Mouse (Mus musculus) embryonic stem cell, embryonic (primary cell): ENCODE results near the gene Gm20547.
"Not testable (repeated sequence)": the region's sequence is repeated elsewhere in the genome, so short reads cannot be mapped to it uniquely, and the experiment has no call there.

Experiments used
- CTCF ChIA-PET, 4 experiments: fragments of 300-600 bp in 2 of 4; fragments of 350-600 bp in 2 of 4; sonication (Branson Sonifier 250); formaldehyde crosslinking; loops; one replicate each; lab custom pipeline; 2022; ENCODE audit warnings: inconsistent platforms in 2 of 4; lab: Charles Lee
- POLR2A ChIA-PET, 4 experiments: fragments of 300-600 bp in 2 of 4; fragments of 350-600 bp in 2 of 4; sonication (Branson Sonifier 250); formaldehyde crosslinking; loops; one replicate each; lab custom pipeline; 2022; ENCODE audit warnings: antibody characterized with exemption in 4 of 4, inconsistent platforms in 1 of 4; lab: Charles Lee

Gm20547 gene

DNA sequence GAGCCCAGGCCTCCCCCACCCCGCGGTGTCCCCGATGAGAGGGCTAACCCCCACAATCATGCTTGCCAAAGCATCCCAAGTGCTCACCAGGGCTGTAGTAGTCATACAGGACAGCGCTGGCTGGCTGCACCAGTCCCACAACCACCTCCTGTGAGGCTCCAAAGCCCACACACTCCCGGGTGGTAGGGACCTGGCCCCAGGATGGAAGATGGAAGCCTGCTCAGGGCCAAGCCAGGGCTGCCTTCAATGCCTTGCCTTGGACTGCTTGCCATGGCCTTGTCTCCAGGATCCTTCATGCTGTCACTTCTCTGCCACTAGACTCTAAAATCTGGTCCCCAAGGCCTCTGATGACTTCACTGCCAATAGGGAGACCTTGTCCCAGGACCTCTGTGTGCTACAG, 71.4 kb downstream of the Gm20547 start:
- CTCF ChIA-PET, POLR2A ChIA-PET: not testable (repeated sequence)

DNA sequence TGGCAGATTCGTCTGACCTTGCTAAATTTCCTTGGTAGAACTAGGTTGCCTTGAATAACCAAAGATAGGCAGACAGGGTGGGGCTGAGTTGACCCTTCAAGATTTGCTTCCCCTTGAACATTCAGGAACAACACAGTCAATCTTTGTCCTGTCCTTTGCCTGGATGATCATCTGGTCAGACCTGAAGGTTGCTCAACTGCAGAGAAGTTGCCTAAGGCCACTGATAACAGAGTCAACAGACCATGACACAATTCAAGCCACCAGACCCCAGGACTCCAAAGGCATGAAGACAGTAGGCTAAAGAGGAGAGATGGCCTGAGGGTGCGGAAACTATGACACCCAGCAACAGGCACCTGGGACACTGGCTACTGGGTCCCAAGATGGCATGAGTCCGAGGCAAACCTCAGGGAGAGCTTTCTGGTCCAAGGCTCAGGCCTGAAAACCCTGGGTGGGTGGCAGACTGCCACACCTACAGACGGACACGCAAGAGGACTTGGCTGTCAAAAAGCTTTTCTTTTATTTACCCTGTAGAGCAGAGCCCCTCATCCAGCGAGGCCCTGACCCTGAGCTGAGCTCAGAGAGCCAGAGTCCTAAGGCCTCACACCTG, 73.1 kb downstream of the Gm20547 start:
- POLR2A ChIA-PET = no interaction called here
- CTCF ChIA-PET = no interaction called here

DNA sequence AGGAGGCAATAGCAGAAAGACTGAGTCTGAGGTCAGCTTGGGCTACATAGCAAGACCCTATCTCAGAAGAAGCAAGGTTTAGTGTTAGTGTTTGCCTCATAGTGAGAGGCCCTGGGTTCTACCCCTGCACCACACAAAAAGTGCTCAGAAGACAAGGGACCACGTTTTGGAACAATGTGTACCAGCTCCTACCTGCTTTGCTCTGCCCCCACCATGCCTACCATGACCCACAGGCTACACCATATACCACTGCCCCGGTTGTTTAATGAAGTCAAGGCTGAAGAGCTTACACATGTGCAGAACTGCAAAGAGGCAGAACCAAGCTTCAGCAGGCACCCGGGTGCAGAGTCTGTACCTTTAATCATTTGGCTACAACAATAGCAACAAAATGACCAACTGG, 74.7 kb downstream of the Gm20547 start:
- POLR2A ChIA-PET = interaction anchor here in 1 of 4 experiments (0.6 kb wide), 1 partner anchor 122 kb away, joined by 6 read pairs; no protein-coding TSS in a partner anchor
- CTCF ChIA-PET = interaction anchor here in 2 of 4 experiments (0.7 to 1.0 kb wide), 2 partner anchors 12 to 49 kb away, joined by 4 read pairs; no protein-coding TSS in a partner anchor
